Mouse (Mus musculus) limb, embryonic 10.5 days (tissue): ENCODE data around the gene Creg1. TPM values are rescaled to one million over a fixed set of nuclear protein-coding genes. Genes with fewer than 3 reads are reported as not detected.

Experiments
- DNase-seq: peaks from one replicate; pipeline ENCODE4 v3.0.0-alpha.2; 2017; ENCODE audit warnings: low spot score
- H3K27ac ChIP-seq: fragments of 300-500 bp; sonication (generic); 2 replicates; pipeline ENCODE4 v1.5.1; 2016; ENCODE audit warnings: mild to moderate bottlenecking
- H3K27me3 ChIP-seq: fragments of 300-500 bp; sonication (generic); 2 replicates; pipeline ENCODE4 v1.6.1; 2016; ENCODE audit warnings: low read depth, mild to moderate bottlenecking; ENCODE audit not compliant: poor library complexity, severe bottlenecking
- H3K36me3 ChIP-seq: fragments of 300-500 bp; sonication (generic); 2 replicates; pipeline ENCODE4 v1.6.1; 2016; ENCODE audit warnings: mild to moderate bottlenecking, moderate library complexity
- H3K4me1 ChIP-seq: fragments of 300-500 bp; sonication (generic); 2 replicates; pipeline ENCODE4 v1.6.1; 2016
- H3K4me3 ChIP-seq: fragments of 300-500 bp; sonication (generic); 2 replicates; pipeline ENCODE4 v1.5.1; 2016; ENCODE audit warnings: mild to moderate bottlenecking, moderate library complexity
- H3K9me3 ChIP-seq: fragments of 300-500 bp; sonication (generic); replicated peaks from 2 replicates; pipeline ENCODE4 v1.6.1; 2016; ENCODE audit warnings: mild to moderate bottlenecking
- WGBS: fragments of 180-500 bp; shearing (Covaris S2); methylation state at CpG from one replicate; pipeline ENCODE4 v1.1.7; 2016; 5-methylcytosine and 5-hydroxymethylcytosine counted together
- polyA plus RNA-seq: library from polyadenylated mRNA; unstranded; fragments of >200 nt; fragmentation: Nextera tagmentation; extraction: Ambion mirVana; gene quantifications from 2 replicates; pipeline ENCODE4 v1.2.1, GENCODE M21; 2016

The Creg1 gene
- polyA plus RNA-seq, 1 experiment from 2014 or later = 36.0 TPM

- Histone ChIP-seq H3K4me1 (peaks cover 29% of the 10 kb centered on the region), H3K27ac (no peak overlapping the region)
Observed at GRCm38 (mm10) chr1:165804133-165804532, 40.6 kb downstream of the Creg1 start.

GRCm38 (mm10) chr1:165810633-165811032 is 47.1 kb downstream of the Creg1 start:
- Histone ChIP-seq H3K36me3 (no peaks in the 10 kb centered on the region), H3K27me3 (no peaks in the 10 kb centered on the region), H3K4me1 (peaks cover 40% of the 10 kb centered on the region), H3K4me3 (no peak overlapping the region), H3K27ac (no peak overlapping the region), H3K9me3 (no peaks in the 10 kb centered on the region)
- no peak for DNase-seq
- WGBS = 77% methylated on average over 2 of the region's 2 CpGs

More at GRCm38 (mm10) chr1:165804133-165804532, 40.6 kb downstream of the Creg1 start:
- no peaks in the 10 kb centered on the region for H3K9me3 ChIP-seq
- H3K4me3 ChIP-seq = no peak overlapping the region
- 94% methylated on average over 4 of the region's 4 CpGs for WGBS
- no peak for DNase-seq
- H3K27me3 ChIP-seq = no peaks in the 10 kb centered on the region
- H3K36me3 ChIP-seq = no peaks in the 10 kb centered on the region

GRCm38 (mm10) chr1:165811170-165811569 is 47.6 kb downstream of the Creg1 start:
- Histone ChIP-seq H3K27me3 (no peaks in the 10 kb centered on the region), H3K27ac (no peak overlapping the region), H3K4me3 (no peak overlapping the region), H3K4me1 (peaks cover 35% of the 10 kb centered on the region), H3K9me3 (no peaks in the 10 kb centered on the region), H3K36me3 (no peaks in the 10 kb centered on the region)
- no peak for DNase-seq
- WGBS = 88% methylated on average over 5 of the region's 5 CpGs

GRCm38 (mm10) chr1:165812775-165813174 is 49.2 kb downstream of the Creg1 start:
- H3K36me3 ChIP-seq = no peaks in the 10 kb centered on the region
- no peak overlapping the region for H3K27ac ChIP-seq
- H3K4me3 ChIP-seq = no peak overlapping the region
- H3K27me3 ChIP-seq = peaks cover 15% of the 10 kb centered on the region; the same call in 1 of the 2 replicates
- WGBS = 89% methylated on average over 3 of the region's 3 CpGs
- no peaks in the 10 kb centered on the region for H3K9me3 ChIP-seq
- DNase-seq = no peak
- H3K4me1 ChIP-seq = peaks cover 33% of the 10 kb centered on the region

- peaks cover 18% of the 10 kb centered on the region; the same call in 1 of the 2 replicates for H3K27me3 ChIP-seq
- no peaks in the 10 kb centered on the region for H3K36me3 ChIP-seq
- H3K4me3 ChIP-seq = 0 out of 2 replicates have a peak overlapping the region, but pooled peaks have one; percentile 4
- 26% methylated on average over 7 of the region's 7 CpGs for WGBS
- peak overlapping the region; percentile 88 for H3K27ac ChIP-seq
- no peaks in the 10 kb centered on the region for H3K9me3 ChIP-seq
- peaks cover 45% of the 10 kb centered on the region for H3K4me1 ChIP-seq
- DNase-seq = peak; percentile 64
Observed at GRCm38 (mm10) chr1:165814116-165814515, 50.6 kb downstream of the Creg1 start.

- no peaks in the 10 kb centered on the region for H3K36me3 ChIP-seq
- DNase-seq = no peak
- peaks cover 45% of the 10 kb centered on the region for H3K4me1 ChIP-seq
- H3K4me3 ChIP-seq = no peak overlapping the region
- H3K27me3 ChIP-seq = peaks cover 18% of the 10 kb centered on the region; the same call in 1 of the 2 replicates
- H3K27ac ChIP-seq = peak overlapping the region; percentile 88
- H3K9me3 ChIP-seq = no peaks in the 10 kb centered on the region
- WGBS = 43% methylated on average over 14 of the region's 14 CpGs
Observed at GRCm38 (mm10) chr1:165814521-165815278, 51.2 kb downstream of the Creg1 start.

GRCm38 (mm10) chr1:165816391-165816790 is 52.8 kb downstream of the Creg1 start:
- peaks cover 18% of the 10 kb centered on the region; the same call in 1 of the 2 replicates for H3K27me3 ChIP-seq

GRCm38 (mm10) chr1:165817264-165817663 is 53.7 kb downstream of the Creg1 start:
- no peaks in the 10 kb centered on the region for H3K36me3 ChIP-seq
- H3K27me3 ChIP-seq = peaks cover 18% of the 10 kb centered on the region; the same call in 1 of the 2 replicates
- peaks cover 43% of the 10 kb centered on the region for H3K4me1 ChIP-seq
- DNase-seq = no peak
- peak overlapping the region; percentile 42 for H3K27ac ChIP-seq
- H3K9me3 ChIP-seq = no peaks in the 10 kb centered on the region
- H3K4me3 ChIP-seq = no peak overlapping the region
- 83% methylated on average over 9 of the region's 9 CpGs for WGBS

More at GRCm38 (mm10) chr1:165816391-165816790, 52.8 kb downstream of the Creg1 start:
- H3K4me3 ChIP-seq = no peak overlapping the region
- H3K9me3 ChIP-seq = no peaks in the 10 kb centered on the region
- DNase-seq = no peak
- H3K36me3 ChIP-seq = no peaks in the 10 kb centered on the region
- peaks cover 45% of the 10 kb centered on the region for H3K4me1 ChIP-seq
- 85% methylated on average over 9 of the region's 9 CpGs for WGBS
- H3K27ac ChIP-seq = 0 out of 2 replicates have a peak overlapping the region, but pooled peaks have one; percentile 42

GRCm38 (mm10) chr1:165818145-165818860 is 54.8 kb downstream of the Creg1 start:
- H3K9me3 ChIP-seq = no peaks in the 10 kb centered on the region
- peak overlapping the region; percentile 42 for H3K27ac ChIP-seq
- no peak overlapping the region for H3K4me3 ChIP-seq
- DNase-seq = no peak
- H3K27me3 ChIP-seq = peaks cover 18% of the 10 kb centered on the region; the same call in 1 of the 2 replicates
- WGBS = 39% methylated on average over 8 of the region's 8 CpGs
- H3K4me1 ChIP-seq = peaks cover 41% of the 10 kb centered on the region
- no peaks in the 10 kb centered on the region for H3K36me3 ChIP-seq

- H3K36me3 ChIP-seq = no peaks in the 10 kb centered on the region
- H3K4me1 ChIP-seq = peaks cover 33% of the 10 kb centered on the region
- no peak for DNase-seq
- no peak overlapping the region for H3K27ac ChIP-seq
- H3K4me3 ChIP-seq = no peak overlapping the region
- H3K9me3 ChIP-seq = no peaks in the 10 kb centered on the region
- WGBS = 89% methylated on average over 4 of the region's 4 CpGs
- H3K27me3 ChIP-seq = peaks cover 18% of the 10 kb centered on the region; the same call in 1 of the 2 replicates
Observed at GRCm38 (mm10) chr1:165819147-165819546, 55.6 kb downstream of the Creg1 start.

- Histone ChIP-seq H3K27ac (no peak overlapping the region), H3K4me3 (no peak overlapping the region), H3K27me3 (peaks cover 11% of the 10 kb centered on the region; the same call in 1 of the 2 replicates), H3K9me3 (no peaks in the 10 kb centered on the region), H3K36me3 (no peaks in the 10 kb centered on the region), H3K4me1 (peaks cover 20% of the 10 kb centered on the region)
- 93% methylated on average over 2 of the region's 2 CpGs for WGBS
- no peak for DNase-seq
Observed at GRCm38 (mm10) chr1:165822031-165822430, 58.5 kb downstream of the Creg1 start.
